Mouse (Mus musculus): ENCODE measurements around the gene Spock1. TPM values are rescaled to one million over a fixed set of nuclear protein-coding genes. Genes with fewer than 3 reads are reported as not detected.

The Spock1 gene
- total RNA-seq, 2 experiments from 2014 or later: 0.43 to 0.67 TPM

- DNase-seq: no peak
- intact Hi-C loops (cut with DNase I): loop anchor here (5.0 kb wide), 1 partner anchor 559 kb away; no protein-coding TSS in a partner anchor
Measured at GRCm38 (mm10) chr13:57666173-57666842, 241.8 kb downstream of the Spock1 start.

GRCm38 (mm10) chr13:57662554-57662953, 245.6 kb downstream of the Spock1 start:
- DNase-seq: no peak
- intact Hi-C loops (cut with DNase I): no loop called here

GRCm38 (mm10) chr13:57660523-57660922, 247.6 kb downstream of the Spock1 start:
- intact Hi-C loops (cut with DNase I): no loop called here
- DNase-seq: no peak

- DNase-seq: no peak
- intact Hi-C loops (cut with DNase I): no loop called here
Measured at GRCm38 (mm10) chr13:57659872-57660271, 248.3 kb downstream of the Spock1 start.

GRCm38 (mm10) chr13:57656606-57657005, 251.5 kb downstream of the Spock1 start:
- intact Hi-C loops (cut with DNase I): no loop called here
- DNase-seq: peak; percentile 10 to 13

GRCm38 (mm10) chr13:57654362-57654761, 253.8 kb downstream of the Spock1 start:
- intact Hi-C loops (cut with DNase I): no loop called here
- DNase-seq: no peak

- intact Hi-C loops (cut with DNase I): no loop called here
- no peak for DNase-seq
Measured at GRCm38 (mm10) chr13:57651236-57651635, 256.9 kb downstream of the Spock1 start.

GRCm38 (mm10) chr13:57648784-57649183, 259.3 kb downstream of the Spock1 start:
- intact Hi-C loops (cut with DNase I): no loop called here
- no peak for DNase-seq

- DNase-seq: no peak
- intact Hi-C loops (cut with DNase I): no loop called here
Measured at GRCm38 (mm10) chr13:57647456-57647855, 260.7 kb downstream of the Spock1 start.

GRCm38 (mm10) chr13:57643036-57643435, 265.1 kb downstream of the Spock1 start:
- DNase-seq: no peak

GRCm38 (mm10) chr13:57641649-57642048, 266.5 kb downstream of the Spock1 start:
- peak; percentile 12 to 14 for DNase-seq
- intact Hi-C loops (cut with DNase I): no loop called here

More at GRCm38 (mm10) chr13:57643036-57643435, 265.1 kb downstream of the Spock1 start:
- intact Hi-C loops (cut with DNase I): no loop called here

GRCm38 (mm10) chr13:57640968-57641367, 267.2 kb downstream of the Spock1 start:
- no peak for DNase-seq
- intact Hi-C loops (cut with DNase I): no loop called here

- no peak for DNase-seq
- intact Hi-C loops (cut with DNase I): no loop called here
Measured at GRCm38 (mm10) chr13:57638820-57639219, 269.3 kb downstream of the Spock1 start.

- DNase-seq: no peak
- intact Hi-C loops (cut with DNase I): no loop called here
Measured at GRCm38 (mm10) chr13:57637606-57638132, 270.5 kb downstream of the Spock1 start.

GRCm38 (mm10) chr13:57637080-57637572, 271.0 kb downstream of the Spock1 start:
- no peak for DNase-seq

GRCm38 (mm10) chr13:57636196-57637015, 271.7 kb downstream of the Spock1 start:
- intact Hi-C loops (cut with DNase I): no loop called here
- no peak for DNase-seq

More at GRCm38 (mm10) chr13:57637080-57637572, 271.0 kb downstream of the Spock1 start:
- intact Hi-C loops (cut with DNase I): no loop called here

- DNase-seq: no peak
- intact Hi-C loops (cut with DNase I): no loop called here
Measured at GRCm38 (mm10) chr13:57630532-57630931, 277.6 kb downstream of the Spock1 start.

- intact Hi-C loops (cut with DNase I): no loop called here
- no peak for DNase-seq
Measured at GRCm38 (mm10) chr13:57628218-57628617, 279.9 kb downstream of the Spock1 start.

- no peak for DNase-seq
- intact Hi-C loops (cut with DNase I): no loop called here
Measured at GRCm38 (mm10) chr13:57626434-57626833, 281.7 kb downstream of the Spock1 start.

GRCm38 (mm10) chr13:57623909-57624481, 284.1 kb downstream of the Spock1 start:
- intact Hi-C loops (cut with DNase I): no loop called here

More at GRCm38 (mm10) chr13:57623909-57624481, 284.1 kb downstream of the Spock1 start:
- no peak for DNase-seq
